Mouse (Mus musculus): ENCODE data around the gene Cacna2d4.
"Not testable (repeated sequence)": the region's sequence is repeated elsewhere in the genome, so short reads cannot be mapped to it uniquely, and the experiment has no call there.

The Cacna2d4 gene

GRCm38 (mm10) chr6:119341409-119341808, 105.1 kb downstream of the Cacna2d4 start:
- no peak for DNase-seq (ENCODE audit: low spot score in 2 of 2)

GRCm38 (mm10) chr6:119346257-119346656, 109.9 kb downstream of the Cacna2d4 start:
- DNase-seq (ENCODE audit: low spot score in 2 of 2) = no peak

DNA sequence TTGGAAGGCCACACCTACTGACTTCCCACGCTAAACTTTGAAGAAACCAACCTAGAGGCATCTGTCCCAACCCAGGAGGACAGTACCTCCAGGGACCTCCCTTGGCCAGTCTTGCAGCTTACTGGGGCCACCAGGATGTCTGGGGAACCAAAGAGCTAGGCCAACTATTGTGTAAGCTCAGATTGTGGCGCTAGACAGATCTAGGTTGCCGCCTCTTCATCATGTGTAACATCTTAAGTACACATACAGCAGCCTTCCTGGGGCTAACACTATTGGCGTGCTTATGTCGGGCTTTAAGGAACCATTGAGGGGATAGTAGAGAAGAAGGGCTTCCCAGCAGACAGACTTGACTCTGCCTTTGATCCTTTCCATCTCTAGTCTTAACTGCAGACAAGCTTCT, 111.5 kb downstream of the Cacna2d4 start:
- DNase-seq (ENCODE audit: low spot score in 2 of 2) = no peak

DNA sequence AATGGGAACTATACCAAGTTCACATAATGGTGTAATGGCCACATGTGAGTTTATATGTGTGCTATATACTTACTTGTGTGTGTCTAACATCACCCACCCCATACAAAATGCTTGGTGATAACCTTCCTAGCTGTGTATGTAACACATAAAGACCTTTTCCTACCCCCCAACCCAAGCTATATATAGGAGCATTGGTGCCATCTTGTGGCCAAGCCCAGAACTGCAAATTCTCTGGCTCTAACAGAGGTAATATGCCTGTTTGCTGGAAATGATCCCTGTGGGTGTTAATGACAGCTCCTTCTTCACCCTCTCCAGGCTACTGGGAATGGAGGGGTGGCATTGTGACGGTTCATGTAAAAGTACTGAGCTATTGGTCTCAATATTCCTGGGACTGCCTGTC, 111.9 kb downstream of the Cacna2d4 start:
- DNase-seq (ENCODE audit: low spot score in 2 of 2) = peak; percentile 64 to 81

DNA sequence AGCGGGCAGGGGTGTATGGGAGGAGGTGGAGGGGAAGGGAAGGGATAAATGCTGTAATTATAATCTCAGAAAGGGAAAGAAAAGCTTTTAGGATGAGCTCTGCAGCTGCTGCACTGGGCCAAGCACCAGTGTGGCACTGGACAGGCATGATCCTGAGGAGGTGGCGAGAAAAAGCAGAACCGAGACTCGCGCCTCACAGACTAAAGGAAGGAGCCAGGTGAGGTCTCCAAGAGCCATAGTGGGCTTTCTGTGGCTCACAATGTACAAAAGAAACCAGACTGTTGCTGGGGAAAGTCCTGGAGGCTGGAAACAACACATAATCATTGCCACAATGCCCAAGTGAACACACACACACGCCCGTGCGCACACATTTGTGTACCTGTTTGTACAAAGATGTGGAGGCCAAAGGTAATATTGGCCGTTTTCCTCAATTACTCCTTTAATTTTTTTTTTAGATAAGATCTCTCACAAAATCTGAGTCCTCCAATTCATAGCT, 114.4 kb downstream of the Cacna2d4 start:
- no peak for DNase-seq (ENCODE audit: low spot score in 2 of 2)

GRCm38 (mm10) chr6:119351656-119352055, 115.3 kb downstream of the Cacna2d4 start:
- DNase-seq (ENCODE audit: low spot score in 2 of 2) = no peak

- no peak for DNase-seq (ENCODE audit: low spot score in 2 of 2)
Observed at GRCm38 (mm10) chr6:119352501-119352900, 116.2 kb downstream of the Cacna2d4 start.

- DNase-seq (ENCODE audit: low spot score in 2 of 2) = no peak
Observed at GRCm38 (mm10) chr6:119358020-119358571, 121.8 kb downstream of the Cacna2d4 start.

DNA sequence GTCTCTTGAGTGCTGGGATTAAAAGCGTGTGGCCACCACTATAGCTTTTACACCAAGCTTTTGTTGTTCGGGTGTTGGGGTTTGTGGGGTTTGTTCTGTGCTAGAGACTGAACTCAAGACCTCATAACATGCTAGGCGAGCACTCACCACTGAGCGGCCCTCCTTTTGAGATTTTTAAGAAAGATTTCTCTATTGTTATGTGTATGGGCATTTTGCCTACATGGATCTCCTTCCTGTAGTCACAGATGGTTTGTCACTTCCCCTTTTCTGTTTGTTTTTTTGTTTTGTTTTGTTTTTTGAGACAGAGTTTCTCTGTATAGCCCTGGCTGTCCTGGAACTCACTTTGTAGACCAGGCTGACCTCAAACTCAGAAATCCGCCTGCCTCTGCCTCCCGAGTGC, 123.9 kb downstream of the Cacna2d4 start:
- not testable (repeated sequence) for DNase-seq (ENCODE audit: low spot score in 2 of 2)

DNA sequence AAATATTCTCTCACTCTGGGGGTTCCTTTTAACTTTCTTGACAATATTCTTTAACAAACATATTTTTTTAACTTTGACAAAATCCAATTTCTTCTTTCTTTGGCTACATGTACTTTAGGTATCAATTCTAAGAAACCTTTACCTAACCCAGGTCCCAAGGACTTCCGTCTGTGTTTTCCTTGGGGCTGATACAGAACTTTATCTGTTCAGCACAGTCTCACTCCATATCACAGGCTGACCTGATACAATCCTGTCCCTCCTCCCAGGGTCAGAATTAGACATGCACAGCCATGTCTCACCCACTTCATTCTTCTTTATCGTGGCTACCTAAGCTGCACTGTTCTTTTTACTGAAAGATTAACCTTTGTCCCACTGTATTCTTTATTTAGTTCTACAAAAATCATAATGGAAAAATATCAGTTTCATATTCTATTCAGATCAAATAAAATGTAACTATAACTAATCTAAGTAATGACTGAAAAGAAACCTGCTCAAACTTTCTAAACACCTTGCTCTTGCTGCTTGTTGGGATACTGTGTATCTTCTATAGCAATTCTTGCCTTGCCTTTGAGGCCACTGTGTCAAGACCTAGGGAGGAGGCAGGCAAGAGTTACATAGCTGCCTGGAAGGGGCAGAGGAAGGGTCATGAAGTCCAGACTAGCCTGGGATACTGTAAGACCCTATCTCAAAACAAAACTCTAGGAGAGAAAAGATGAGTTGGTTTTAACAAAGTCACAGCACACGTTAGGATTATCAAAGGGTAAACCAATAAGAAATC, 124.8 kb downstream of the Cacna2d4 start:
- DNase-seq (ENCODE audit: low spot score in 2 of 2) = no peak

- DNase-seq (ENCODE audit: low spot score in 2 of 2) = no peak
Observed at GRCm38 (mm10) chr6:119363593-119363992, 127.3 kb downstream of the Cacna2d4 start.

GRCm38 (mm10) chr6:119366800-119367199, 130.5 kb downstream of the Cacna2d4 start:
- not testable (repeated sequence) for DNase-seq (ENCODE audit: low spot score in 2 of 2)

DNA sequence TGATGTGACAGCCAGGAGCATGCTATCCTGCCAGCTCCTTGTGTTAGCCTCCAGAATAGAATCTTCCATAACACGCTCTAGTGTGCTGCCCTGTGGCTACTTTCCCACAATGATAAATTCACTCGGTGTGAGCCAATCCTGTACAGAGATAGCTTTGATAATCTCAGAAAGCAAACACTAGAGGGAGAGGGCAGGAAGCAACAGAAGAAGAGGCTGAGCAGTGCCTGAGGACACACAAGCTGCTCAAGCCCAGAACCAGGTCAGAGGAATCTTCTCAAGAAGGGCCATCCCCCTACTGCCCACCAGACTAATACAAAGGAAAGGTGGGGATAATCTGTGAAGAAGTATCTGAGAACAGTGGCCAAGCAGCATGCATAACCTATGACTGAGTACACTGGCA, 131.1 kb downstream of the Cacna2d4 start:
- no peak for DNase-seq (ENCODE audit: low spot score in 2 of 2)

GRCm38 (mm10) chr6:119371624-119372023, 135.3 kb downstream of the Cacna2d4 start:
- no peak for DNase-seq (ENCODE audit: low spot score in 2 of 2)

DNA sequence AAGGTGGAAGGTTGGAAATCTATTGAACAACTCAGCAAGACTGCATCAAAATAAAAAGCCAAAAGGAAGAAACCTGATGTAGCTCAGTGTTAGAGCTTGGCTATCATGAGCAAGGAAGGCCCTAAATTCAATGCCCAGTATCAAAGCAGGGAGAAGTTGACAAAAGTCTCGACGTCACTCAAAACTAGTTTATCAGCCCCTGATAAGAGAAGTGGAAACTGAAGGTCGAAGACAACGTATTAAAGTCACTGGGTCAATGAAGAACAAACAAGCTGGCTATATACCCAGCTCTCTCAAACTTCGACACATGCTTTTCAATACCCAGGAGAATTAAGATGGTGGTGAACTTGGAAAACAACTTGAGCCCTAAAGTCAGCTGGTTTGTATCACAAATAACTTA, 135.9 kb downstream of the Cacna2d4 start:
- DNase-seq (ENCODE audit: low spot score in 2 of 2) = no peak

DNA sequence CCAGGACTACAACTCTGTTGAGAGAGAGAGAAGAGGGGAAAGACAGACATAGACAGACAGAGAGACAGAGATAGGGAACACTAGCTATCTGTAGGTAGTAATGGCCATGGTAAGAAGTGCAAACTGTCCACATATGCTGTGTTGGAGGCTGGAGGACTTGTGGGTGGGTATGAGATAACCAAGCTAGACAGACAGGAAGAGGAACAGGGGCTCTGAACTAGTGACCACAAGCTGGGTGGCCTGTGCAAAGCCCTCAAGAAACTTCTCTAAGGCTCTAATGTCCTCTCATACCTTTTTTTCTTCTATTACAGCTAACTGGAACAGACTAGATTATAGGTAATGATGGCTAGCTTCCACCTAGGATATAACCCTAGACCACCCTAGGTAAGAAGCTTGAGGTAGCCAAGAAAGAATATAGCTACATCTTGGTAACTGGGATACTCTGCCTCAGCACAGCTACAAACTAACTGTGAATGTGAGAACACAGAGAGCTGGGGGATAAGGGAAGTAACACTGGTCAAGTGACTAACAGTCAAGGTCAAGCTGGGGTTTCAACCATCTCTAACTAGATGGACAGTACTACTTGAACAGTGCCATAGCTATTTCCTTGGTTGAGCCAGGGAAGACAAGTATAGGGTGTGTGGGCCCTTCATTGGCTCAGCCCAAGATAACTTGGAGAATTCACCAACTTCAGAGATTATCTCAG, 136.8 kb downstream of the Cacna2d4 start:
- no peak for DNase-seq (ENCODE audit: low spot score in 2 of 2)

DNA sequence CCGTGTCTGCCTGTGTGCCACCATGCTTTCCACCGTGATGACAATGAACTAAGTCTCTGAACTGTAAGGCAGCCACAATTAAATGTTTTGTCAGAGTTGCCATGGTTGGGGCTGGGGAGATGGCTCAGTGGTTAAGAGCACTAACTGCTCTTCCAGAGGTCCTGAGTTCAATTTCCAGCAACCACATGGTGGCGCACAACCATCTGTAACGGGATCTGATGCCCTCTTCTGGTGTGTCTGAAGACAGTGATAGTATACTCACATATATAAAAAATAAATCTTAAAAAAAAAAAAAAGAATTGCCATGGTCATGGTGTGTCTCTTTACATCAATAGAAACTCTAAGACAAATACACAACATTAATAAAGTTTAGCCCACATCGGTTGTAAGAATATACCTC, 138.7 kb downstream of the Cacna2d4 start:
- DNase-seq (ENCODE audit: low spot score in 2 of 2) = no peak

- DNase-seq (ENCODE audit: low spot score in 2 of 2) = no peak
Observed at GRCm38 (mm10) chr6:119377613-119378012, 141.3 kb downstream of the Cacna2d4 start.

GRCm38 (mm10) chr6:119378631-119379030, 142.3 kb downstream of the Cacna2d4 start:
- DNase-seq (ENCODE audit: low spot score in 2 of 2) = no peak

- DNase-seq (ENCODE audit: low spot score in 2 of 2) = no peak
Observed at GRCm38 (mm10) chr6:119385668-119386067, 149.3 kb downstream of the Cacna2d4 start.

- DNase-seq (ENCODE audit: low spot score in 2 of 2) = no peak
Observed at GRCm38 (mm10) chr6:119386421-119386820, 150.1 kb downstream of the Cacna2d4 start.

DNA sequence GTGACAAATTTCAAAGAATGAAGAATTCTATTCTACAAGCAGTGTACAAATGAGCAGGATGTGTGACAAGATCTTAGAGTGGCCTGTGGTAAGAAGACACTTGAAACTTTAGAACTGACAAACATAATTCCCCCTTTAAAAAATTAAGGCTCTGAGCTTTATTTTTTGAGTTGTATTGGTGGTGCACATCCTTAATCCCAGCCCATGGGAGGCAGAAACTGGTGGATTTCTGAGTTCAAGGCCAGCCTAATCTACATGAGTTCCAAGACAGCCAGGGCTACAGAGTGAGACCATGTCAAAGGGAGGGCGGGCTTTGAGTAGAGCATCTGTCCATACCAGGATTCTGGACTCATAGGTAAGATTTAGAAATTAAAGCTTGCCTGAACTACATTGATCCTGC, 150.5 kb downstream of the Cacna2d4 start:
- DNase-seq (ENCODE audit: low spot score in 2 of 2) = no peak

Data from spleen, postnatal 10 days (tissue).